Mouse (Mus musculus) cerebellum, adult 18-20 months (tissue): ENCODE data around the gene Pin4.
"Not testable (repeated sequence)": the region's sequence is repeated elsewhere in the genome, so short reads cannot be mapped to it uniquely, and the experiment has no call there.

Source experiments
- DNase-seq, 2 experiments: peaks; one replicate each; pipeline ENCODE4 v3.0.0; 2021

The Pin4 gene

GRCm38 (mm10) chrX:102119042-102119864, at the start of gene Pin4:
TSS of gene Pin4 (plus strand) at chrX:102119447.
- peak; percentile 90 to 95 for DNase-seq

DNA sequence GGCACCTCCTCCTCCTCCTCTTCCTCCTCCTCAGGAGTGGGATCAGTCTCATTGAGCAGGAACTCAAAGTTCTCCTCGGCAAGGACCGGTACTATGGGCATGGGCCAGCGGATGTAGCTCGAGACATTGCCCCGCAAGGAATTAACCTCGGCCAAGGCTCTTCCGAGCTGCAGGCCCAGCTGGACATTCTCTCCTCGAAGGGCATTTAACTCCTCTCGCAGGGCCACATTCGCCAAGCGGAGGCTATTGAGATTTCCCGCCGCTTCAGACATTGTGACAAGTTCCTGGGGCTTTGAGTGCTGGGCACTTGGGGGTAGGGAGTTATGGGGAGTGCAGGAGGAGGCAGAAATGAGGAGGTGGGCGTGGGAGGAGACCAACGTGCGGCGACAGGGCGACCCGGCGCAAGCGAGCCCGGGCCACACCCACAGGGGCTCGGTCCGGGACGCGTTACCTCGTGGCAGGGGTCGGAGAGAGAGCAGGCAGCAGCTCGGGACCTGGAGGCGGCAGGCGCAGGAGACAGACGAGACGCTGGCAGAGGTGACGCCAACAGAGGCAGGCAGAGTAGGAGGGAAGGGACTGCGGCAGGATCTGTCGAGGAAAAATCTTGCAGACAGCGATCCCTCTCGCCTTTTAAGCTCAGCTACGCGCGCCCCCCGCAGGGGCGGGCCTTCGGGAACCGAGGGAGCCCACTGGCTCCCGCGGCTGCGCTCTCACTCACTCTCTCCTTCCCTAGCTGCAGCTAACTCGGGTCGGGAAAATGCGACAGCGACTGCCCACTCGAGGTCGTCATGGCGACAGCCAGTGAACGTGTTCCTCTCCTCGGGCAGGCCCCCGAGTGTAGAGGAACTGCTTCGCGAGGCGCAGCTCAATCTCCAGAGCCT, 48.4 kb upstream of the Pin4 start, which contains the start of gene Rtl5:
Rtl5 (minus strand) TSS at position 714 of the 881 bp plus-strand sequence.
- DNase-seq = peak; percentile 49 to 51

GRCm38 (mm10) chrX:102071517-102071916, 47.7 kb upstream of the Pin4 start:
- no peak for DNase-seq

DNA sequence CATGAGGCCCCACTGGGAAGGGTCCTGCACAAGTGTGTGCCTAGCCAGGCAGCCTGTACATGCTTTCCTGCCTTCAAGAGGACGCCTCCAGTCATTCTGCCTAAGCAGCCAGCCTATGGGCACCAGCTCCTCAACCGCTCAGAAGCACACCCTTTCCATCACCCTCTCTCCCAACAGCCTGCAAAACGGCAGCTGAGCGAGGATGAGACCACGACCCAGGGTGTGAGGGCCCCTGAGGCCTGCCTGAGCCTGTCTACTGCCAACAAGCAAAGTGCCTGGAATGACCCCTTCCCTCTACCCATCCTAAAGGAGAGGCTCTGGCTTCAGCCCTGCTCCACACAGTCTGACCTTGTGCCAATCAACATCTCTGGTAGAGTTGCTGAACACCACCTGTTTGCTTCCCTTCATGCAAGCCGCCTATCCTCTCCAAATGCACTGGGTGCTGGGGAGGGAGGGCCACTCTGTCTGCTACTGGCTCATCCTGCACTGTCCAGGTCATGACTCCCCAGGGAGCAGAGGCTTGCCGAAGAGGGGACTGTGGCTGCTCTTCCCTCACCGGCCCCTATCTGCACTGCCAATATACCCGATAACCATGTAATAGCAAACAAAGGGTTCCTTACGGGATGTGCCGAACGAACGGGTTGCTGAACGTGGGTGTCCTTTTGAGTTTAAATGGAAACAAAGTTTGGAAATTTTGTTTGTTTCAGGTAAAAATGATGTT, 45.5 kb upstream of the Pin4 start:
- no peak for DNase-seq

- no peak for DNase-seq
These were observed 44.8 kb upstream of the Pin4 start for GRCm38 (mm10) chrX:102074435-102074834.

DNA sequence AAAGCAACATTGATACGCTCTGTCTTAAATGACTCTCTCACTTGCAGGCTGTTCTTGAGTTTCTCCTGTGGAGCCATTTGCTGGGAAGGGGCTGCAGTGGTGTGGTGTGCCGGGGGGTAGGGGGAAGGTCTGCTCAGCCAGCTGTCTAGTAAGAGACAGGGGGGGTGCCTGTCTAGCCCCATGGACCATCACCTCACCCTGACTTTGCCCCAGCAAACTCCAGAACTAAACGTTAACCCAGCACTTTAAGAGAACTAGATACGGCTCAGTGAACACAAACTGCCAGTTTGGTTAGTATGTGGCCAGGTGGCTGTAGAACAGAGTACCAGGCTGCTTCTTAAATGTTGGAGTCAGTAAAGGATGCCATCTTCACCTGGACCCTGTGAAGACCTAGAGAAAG, 44.1 kb upstream of the Pin4 start:
- DNase-seq = no peak

DNA sequence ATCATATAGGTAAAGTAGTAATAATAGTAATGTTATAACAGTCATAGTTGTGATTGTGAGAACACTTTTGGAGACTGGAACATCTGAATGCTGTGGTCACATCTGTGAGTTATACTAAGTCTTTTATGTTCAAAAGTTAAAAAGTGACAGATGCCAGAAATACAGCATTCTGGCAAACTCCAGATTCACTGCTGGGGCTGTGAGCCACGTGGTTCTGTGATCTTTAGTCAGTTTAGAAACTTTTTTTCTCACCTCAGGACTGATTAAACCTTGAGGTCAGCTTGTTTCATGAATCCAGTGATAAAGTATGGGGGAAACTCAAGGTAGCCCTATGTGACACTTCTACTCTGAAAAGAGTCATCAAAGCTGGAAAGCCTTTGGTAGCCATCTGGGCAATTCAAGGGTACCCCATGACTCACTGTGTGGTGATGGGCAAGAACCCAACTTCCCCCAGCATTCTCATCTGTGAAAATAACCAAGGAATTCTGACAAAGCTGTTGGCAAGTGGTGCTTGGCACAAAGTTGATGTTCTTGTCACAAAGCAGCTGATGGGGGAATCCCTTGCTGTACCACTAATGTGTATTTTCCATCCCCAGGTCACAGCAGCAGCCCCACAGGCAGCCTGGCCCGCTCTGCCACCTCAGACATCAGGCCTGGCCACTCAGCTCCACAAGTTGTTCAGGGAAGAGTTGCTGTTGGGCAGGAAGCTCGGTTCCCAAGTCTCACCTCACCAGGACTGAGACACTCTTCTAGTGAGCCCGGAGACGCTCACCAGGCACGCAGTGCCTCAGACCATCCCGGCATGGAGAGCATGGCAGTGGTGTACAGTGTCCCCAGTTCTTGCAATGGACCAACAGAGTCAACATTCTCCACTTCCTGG, 42.1 kb upstream of the Pin4 start:
- DNase-seq = peak in 1 of 2 experiments; percentile 32

DNA sequence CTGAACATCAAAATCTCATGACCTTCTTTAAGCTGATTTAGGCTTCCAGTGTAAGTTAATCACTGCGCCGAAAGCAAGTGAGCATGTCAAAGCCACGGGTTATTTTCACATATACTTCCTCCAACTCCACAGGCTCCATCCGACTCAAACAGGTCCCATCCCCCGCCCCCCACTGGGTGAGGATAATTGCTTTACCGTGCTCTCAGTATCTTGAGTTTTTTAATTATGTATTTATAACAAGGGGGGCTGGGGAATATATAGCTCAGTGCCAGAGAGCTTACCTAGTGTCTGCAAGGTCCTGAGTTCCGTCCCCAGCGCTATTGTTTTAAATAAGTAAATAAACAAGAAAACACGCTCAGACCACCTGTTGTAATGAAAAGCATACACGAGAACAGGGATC, 38.2 kb upstream of the Pin4 start:
- DNase-seq = no peak

- peak; percentile 50 to 63 for DNase-seq
These were observed 37.5 kb upstream of the Pin4 start for GRCm38 (mm10) chrX:102081573-102082279.

DNA sequence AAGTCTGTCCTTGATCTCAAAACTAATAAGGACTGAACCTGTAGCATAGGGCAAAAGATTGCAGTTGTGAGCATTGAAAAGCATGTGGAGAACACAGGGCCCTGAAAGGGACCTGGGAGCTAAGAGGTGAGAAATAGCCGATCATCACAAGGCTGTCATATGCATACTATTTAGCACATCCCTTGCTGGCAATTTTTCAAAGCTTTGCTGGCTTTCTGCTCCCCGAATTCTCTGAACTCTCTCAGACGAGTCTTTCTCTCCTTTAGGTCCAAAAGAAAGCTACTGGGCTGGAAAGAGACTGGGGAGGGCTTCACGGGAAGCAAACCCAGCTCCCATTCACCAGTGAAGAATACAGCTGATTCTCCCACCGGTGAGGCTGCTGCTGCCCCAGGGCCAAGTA, 36.9 kb upstream of the Pin4 start:
- peak in 1 of 2 experiments; percentile 30 for DNase-seq

DNA sequence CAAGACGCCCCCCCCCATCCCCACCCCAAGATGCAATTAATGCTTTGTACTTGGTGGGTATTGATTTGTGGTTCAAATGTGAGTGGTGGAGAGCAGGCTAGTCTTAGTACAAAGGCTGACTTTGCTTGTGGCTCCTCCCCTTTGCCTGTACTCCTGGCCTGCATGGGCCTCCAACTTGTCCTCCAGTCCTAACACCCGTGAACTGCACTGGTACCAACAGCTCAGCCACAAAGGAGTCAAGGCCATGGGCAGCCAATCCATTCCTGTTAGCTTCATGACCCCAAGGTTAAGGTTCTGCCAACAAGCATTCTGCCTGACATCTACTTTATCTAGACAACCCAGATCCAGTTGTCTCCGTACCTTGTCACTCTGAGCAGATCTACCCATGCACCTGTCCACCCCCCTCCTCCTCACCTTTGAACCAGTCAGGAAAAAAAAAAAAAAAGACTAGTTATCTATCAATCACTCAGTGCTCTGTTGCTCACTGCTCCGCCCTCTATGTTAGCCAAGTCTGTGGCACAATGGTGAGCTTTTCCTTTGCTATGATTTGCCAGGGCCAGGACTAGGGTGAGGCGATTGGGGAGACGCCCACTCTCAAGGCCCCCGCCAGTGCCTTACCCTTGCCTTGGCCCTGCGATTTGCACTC, 33.3 kb upstream of the Pin4 start:
- DNase-seq = no peak

DNA sequence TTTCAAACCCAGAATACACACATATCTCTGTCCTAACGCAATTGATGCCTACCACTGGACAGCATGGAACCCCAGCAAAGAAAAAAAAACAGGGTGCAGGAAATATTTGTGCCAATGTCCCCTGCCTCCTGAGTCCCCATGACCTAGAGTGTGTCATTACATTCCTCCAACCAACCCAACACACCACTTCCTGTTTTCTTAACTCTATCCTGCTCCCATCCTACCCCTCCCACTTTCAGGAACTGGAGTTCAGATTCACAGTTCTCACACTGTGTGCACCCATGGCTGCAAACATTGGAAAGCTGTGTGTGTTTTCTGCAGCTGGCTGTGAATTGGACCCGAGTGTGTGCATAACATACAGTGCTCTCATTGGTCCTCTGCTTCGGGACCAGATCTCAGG, 28.6 kb upstream of the Pin4 start:
- DNase-seq = no peak

DNA sequence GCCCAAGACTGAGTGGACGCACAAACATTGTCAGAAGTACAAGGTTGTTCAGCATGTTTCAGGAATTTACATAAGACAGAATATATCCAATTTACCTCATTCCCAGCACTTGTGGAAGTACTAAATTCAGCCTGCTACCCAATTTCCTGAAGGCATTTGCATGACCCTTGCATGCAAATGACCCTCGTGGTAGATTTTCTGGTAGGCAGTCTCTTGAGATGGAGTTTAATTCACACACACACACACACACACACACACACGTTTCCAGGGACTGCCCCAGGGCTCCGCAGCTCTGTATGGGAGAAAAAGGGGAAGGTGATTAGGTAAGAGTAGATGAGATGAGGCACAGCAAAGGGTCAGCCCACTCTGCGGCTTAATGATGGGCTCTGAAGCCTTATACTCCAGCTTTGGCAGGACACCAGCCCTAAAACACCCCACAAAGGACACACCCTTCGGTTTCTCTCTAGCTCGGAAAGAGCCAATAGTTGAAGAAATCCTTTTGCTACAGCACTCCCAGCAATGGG, 24.8 kb upstream of the Pin4 start:
- DNase-seq = no peak

- DNase-seq = no peak
These were observed 17.4 kb upstream of the Pin4 start for GRCm38 (mm10) chrX:102101886-102102285.

GRCm38 (mm10) chrX:102103830-102104229, 15.4 kb upstream of the Pin4 start:
- not testable (repeated sequence) for DNase-seq

DNA sequence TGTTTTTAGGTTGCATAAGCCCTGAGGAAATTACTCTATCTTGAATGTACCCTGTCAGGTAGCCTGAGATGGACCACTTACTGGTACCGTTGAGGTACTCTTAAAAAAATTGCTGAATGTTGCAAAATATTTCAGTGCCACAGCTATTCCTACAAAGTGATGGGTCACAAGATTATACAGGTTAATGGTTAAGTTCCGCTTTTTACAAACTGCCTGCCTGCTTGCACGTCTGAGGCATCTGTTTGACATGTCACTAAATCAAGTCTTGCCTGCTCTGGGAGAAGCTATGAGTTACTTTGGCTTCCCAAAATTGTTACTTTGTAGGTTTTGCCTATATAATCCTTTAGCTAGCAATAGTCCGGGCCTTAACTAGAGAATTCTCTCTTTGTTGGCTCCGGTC, 9.9 kb upstream of the Pin4 start:
- DNase-seq = not testable (repeated sequence)

DNA sequence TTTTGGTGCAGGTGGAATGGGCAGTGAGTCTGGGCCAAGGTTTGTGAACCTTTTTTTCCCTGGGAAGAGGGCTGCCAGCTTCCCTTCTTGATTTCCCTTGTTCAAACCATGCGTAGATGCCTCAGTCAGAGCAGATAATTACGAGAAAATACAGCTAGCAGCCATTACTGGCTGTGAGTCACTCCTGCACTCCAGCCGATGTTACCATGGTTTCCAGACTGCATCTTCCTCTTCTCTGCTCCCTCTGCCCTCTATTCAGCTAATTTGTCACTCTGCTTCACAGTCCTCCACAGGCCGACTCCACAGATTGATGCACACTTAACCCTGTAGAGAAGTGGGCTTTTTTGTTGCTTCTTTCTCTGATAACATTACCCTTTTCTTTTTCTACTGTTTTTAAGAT, 3.6 kb upstream of the Pin4 start:
- no peak for DNase-seq

DNA sequence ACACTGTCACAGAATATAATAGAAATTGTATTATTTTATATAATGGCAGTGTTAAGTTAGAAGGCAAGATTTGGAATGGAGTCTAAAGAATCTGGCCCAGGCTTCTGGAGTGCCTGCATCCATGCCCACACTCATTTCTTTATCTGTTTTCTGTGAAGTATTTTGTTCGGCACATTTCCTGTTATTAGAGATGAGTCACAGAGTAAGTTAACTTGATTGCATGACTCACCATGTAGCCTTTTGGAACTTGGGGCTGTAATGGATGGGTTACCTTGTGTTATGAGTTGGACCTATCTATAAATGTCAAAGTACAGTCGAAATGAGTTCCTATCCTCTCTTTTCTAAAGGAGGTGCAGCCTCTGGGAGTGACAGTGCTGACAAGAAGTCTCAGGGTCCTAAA, 2.1 kb downstream of the Pin4 start:
- DNase-seq = no peak

GRCm38 (mm10) chrX:102141157-102141556, 21.9 kb downstream of the Pin4 start:
- no peak for DNase-seq

DNA sequence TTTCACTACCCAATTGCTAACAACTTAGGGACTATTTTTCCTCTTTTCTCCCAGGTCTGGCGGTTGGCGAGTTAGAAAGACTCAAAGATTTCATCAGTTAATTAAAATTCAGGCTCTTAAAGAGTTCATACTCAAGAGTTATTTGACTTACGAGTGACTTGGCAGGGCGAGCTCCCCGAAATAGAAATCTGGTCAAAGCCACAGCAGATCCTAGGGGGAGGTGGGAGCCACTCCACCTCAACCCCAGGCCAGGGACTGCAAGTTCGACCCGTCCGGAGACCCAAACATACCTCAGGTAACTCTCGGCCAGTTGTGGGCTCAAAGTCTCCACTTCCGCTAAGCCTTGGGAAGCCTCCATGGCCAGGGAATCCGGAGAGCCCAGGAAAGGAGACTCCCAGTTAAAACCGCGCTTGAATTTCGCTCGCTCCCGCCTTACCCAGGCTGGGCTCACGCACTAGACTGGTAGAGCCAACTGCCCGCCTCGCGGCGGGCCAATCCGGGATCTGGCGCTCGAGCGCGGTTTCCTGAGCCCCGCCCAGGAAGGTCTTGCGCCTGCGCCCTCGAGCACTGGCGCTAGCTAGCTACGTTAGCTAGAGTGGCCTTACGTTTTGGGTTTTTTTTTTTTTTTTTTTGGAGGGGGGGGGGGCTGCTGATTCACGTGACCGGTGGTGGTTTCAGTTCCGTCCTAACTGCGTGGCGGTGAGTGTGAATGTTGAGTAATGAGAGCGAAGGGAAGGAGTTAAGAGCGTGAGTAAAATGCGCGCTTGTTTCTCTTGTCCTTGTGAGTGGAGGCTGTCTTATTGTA, 37.6 kb downstream of the Pin4 start, which contains the start of gene Ercc6l:
Ercc6l (minus strand) TSS at position 474 of the 805 bp plus-strand sequence.
- peak; percentile 88 to 91 for DNase-seq
